Mouse (Mus musculus) MEL (cell line): Measurements from ENCODE around the gene Morc1.

Experiments used
- CTCF ChIP-seq, 3 experiments: IDR thresholded peaks in 2 of 3; conservative IDR thresholded peaks in 1 of 3; 2 replicates each; pipeline ENCODE4 v1.5.1; 2011 to 2012; ENCODE audit warnings: low read length in 3 of 3, low read depth in 2 of 3, mild to moderate bottlenecking in 2 of 3, improper control_type of control experiment in 1 of 3, inconsistent platforms in 1 of 3, mixed read lengths in 1 of 3, moderate library complexity in 1 of 3; ENCODE audit not compliant: control insufficient read depth in 1 of 3, insufficient read depth in 1 of 3, poor library complexity in 1 of 3, severe bottlenecking in 1 of 3
- MAFK ChIP-seq: IDR thresholded peaks from 2 replicates; pipeline ENCODE4 v1.6.1; 2011; ENCODE audit warnings: low read depth, mild to moderate bottlenecking, low read length, improper control_type of control experiment, borderline replicate concordance
- POLR2A ChIP-seq, 2 experiments: IDR thresholded peaks; 2 replicates each; pipeline ENCODE4 v1.6.1; 2011 to 2012; ENCODE audit warnings: low read length in 2 of 2, mild to moderate bottlenecking in 2 of 2, control low read depth in 1 of 2, improper control_type of control experiment in 1 of 2, low read depth in 1 of 2, moderate library complexity in 1 of 2; ENCODE audit not compliant: control insufficient read depth in 1 of 2, insufficient read depth in 1 of 2, poor library complexity in 1 of 2
- ZMIZ1 ChIP-seq: IDR thresholded peaks from 2 replicates; pipeline ENCODE4 v1.6.1; 2012; ENCODE audit warnings: low read depth, mild to moderate bottlenecking, inconsistent platforms, low read length, improper control_type of control experiment, moderate library complexity

- TF ChIP-seq POLR2A (IDR thresholded peaks at IDR 0.05; ENCODE audit: control insufficient read depth in 1 of 2, insufficient read depth in 1 of 2, low read depth in 1 of 2, low read length in 2 of 2, poor library complexity in 1 of 2), result no peak
- TF ChIP-seq CTCF (IDR thresholded peaks at IDR 0.05 in 2 of 3, conservative IDR thresholded peaks at IDR 0.05 in 1 of 3; ENCODE audit: control insufficient read depth in 1 of 3, insufficient read depth in 1 of 3, low read depth in 2 of 3, low read length in 3 of 3, poor library complexity in 1 of 3, severe bottlenecking in 1 of 3), result no peak
- TF ChIP-seq MAFK, result no peak
- TF ChIP-seq ZMIZ1, result no peak
Measured at GRCm38 (mm10) chr16:48603735-48604211, 172.7 kb downstream of the Morc1 start.
